Comparison of ENCODE assay signal across 16 mouse cellular contexts in genomic region chr11:22494941-22495340, GRCm38 (mm10).
"Had no signal": no experiment of that assay in that cellular context is flagged by ENCODE, and none has a peak within 500 bp of the region (broad histone marks: within the 10 kb centered on the region; RNA-seq: fewer than 3 reads in every experiment).

No protein-coding gene starts in this region.

- H3K27ac ChIP-seq: neural tube, embryonic 13.5 days; neural tube, embryonic 15.5 days; stomach, embryonic 15.5 days; stomach, postnatal 0 days had no signal

- H3K4me3 ChIP-seq: neural tube, embryonic 13.5 days; neural tube, embryonic 15.5 days; stomach, embryonic 15.5 days had no signal

- H3K9me3 ChIP-seq: neural tube, embryonic 13.5 days; neural tube, embryonic 15.5 days; stomach, embryonic 15.5 days had no signal

- H3K9ac ChIP-seq: neural tube, embryonic 13.5 days; neural tube, embryonic 15.5 days; stomach, embryonic 15.5 days had no signal

- H3K36me3 ChIP-seq: neural tube, embryonic 13.5 days; neural tube, embryonic 15.5 days; stomach, embryonic 15.5 days had no signal

- DNase-seq: retina, postnatal 1 day; right cerebral cortex, adult 18-20 months; right cerebral cortex, postnatal 14 days; right cerebral cortex, postnatal 25 days; right cerebral cortex, postnatal 4 days; spleen, adult 18-20 months; thymus, adult 18-20 months; thymus, adult 2 months; thymus, postnatal 14 days; thymus, postnatal 25 days; thymus, postnatal 36 days; thymus, postnatal 4 days had no signal

- H3K27me3 ChIP-seq: neural tube, embryonic 13.5 days; neural tube, embryonic 15.5 days; stomach, embryonic 15.5 days had no signal

- H3K4me2 ChIP-seq: neural tube, embryonic 13.5 days; neural tube, embryonic 15.5 days; stomach, embryonic 15.5 days had no signal

- H3K4me1 ChIP-seq: neural tube, embryonic 13.5 days; neural tube, embryonic 15.5 days; stomach, embryonic 15.5 days had no signal
